Mouse (Mus musculus) A20 (cell line): ENCODE measurements around the gene Lmnb2.

Experiments used
- DNase-seq: peaks from one replicate; pipeline ENCODE4 v3.0.0-alpha.2; 2011; ENCODE audit warnings: low read depth, low spot score

Gene Lmnb2

DNA sequence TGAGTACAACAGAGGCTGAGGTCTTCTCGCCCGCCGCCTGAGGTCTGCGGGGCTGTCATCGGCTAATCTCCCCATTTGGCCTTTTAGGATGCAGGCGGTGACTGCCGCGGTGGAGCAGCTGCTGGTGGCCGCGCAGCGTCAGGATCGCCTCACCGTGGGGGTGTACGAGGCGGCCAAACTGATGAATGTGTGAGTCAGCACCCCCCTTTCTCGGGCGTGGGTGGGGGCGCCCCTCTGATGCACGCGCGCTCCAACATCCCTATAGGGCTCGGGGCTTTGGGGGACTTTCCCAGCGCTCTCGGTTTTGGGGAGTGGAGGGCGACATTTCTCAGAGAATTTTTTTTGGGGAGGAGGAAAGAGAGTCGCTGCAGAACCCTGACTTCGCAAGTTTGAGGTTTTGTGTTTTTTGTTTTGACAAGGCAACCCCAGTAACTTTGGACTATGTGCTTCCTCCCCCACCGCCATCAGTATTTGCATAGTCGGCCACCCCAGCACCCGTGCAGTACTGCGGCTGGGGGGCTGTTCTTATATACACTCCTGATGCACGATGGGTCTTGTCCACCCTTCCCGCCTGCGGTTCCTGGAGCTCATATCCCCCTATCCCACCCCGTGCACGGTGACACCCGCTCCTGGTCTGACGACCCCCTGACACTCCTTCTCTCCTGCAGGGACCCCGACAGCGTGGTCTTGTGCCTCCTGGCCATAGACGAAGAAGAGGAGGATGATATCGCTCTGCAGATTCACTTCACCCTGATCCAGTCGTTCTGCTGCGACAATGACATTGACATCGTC is 12.5 kb upstream of the Lmnb2 start:
- DNase-seq, result peak; percentile 85

DNA sequence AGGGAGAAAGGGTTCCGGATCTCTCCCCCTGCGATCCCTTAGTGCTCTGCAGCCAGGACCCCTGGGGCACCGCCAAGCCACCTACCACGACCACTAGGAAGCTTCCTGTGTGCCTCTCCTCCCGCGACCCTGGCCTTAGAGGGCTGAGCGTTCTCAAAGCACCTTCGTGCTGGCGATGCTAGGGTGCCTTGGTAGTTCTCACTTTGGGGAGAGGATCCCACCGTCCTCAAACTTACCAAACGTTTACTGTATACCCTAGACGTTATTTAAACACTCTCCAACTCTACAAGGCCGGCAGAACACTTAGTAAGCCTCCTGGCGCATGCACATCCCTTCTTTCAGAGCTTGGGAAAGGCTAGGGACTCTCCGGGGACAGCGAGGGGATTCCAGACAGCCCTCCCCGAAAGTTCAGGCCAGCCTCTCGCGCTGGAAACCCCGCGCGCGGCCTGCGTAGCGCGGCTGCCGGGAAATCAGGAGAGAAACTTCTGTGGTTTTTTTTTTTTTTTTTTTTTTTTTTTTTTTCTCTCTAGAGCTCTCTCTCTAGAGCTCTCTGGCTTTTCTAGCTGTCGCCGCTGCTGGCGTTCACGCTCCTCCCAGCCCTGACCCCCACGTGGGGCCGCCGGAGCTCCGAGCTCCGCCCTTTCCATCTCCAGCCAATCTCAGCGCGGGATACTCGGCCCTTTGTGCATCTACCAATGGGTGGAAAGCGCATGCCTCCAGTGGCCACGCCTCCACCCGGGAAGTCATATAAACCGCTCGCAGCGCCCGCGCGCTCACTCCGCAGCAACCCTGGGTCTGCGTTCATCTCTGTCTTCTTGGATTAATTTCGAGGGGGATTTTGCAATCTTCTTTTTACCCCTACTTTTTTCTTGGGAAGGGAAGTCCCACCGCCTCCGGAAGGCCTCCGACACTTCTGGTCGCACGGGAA is 11.5 kb upstream of the Lmnb2 start, which contains the start of gene Gadd45b:
Gadd45b (plus strand) TSS at position 775 of the 928 bp plus-strand sequence.
- DNase-seq, result peak; percentile 99

DNA sequence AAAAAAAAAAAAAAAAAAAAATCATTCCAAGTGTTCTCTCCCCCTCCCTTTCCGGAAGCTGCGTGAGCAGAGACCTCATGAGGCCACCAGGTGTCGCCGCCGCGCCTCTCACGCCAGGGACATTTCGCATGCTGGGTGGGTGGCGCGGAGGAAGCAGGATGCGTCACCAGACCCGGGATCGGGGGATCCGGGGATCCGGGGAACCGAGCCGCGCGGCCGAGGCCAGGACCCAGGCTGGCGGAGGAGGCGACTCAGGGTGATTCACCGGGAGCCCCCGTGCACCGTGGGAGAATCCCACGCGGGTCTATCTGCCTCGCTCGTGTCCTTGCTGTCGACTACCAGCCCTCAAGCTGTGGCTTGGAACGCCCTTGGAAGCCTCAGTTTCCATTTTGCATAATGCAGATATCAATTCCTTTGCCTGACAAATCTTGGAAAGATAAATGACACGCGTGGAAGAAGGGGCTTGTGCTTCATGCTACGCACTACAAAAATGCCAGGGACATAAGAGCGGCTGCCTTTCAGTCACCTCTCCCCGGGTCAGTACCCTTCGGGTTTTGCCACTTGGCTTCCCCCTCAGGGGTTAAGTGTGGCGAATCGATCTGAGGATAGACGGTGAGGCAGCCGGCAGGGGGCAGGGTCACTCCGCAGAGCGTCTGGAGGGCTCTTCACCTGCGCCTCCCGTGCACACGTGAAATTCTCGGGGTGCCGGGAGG is 10.7 kb upstream of the Lmnb2 start:
- peak; percentile 97 for DNase-seq

DNA sequence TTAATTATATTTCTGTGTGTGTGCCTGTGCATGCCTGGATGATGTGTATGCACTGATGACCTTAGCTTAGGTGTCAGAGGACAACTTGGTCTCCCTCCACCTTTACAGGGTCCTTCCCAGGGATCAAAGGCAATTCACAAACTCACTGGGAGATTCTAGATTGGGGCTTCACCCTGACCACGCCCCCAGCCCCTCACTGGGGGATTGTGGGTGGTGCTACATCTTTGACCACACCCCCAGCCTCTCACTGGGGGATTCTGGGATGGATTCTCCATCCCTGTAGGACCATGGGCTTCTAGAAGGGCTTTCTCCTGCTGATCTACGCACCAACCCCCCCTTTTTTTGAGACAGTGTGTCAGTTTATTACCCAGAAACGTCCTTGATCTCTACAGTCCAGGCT is 7.4 kb upstream of the Lmnb2 start:
- DNase-seq, result no peak

DNA sequence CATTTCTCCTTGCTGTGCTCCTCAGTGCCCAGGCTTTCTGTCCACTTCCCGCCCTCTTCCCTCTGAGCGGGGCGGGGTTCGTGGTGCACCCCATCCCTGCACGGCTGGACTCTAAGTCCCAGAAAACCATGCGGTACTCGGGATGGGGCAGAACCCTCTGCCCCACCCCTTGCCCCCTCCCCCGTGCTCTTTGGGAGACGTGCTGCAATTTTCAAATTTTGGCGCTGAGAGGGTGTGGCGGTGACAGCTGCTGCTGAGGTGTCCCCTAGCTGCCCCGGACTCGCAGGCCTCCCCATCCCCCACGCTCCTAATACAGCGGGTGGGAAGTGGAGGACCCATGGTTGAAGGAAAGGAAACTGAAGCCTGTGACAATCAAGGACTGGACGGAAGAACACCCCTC is 3.9 kb upstream of the Lmnb2 start:
- no peak for DNase-seq

DNA sequence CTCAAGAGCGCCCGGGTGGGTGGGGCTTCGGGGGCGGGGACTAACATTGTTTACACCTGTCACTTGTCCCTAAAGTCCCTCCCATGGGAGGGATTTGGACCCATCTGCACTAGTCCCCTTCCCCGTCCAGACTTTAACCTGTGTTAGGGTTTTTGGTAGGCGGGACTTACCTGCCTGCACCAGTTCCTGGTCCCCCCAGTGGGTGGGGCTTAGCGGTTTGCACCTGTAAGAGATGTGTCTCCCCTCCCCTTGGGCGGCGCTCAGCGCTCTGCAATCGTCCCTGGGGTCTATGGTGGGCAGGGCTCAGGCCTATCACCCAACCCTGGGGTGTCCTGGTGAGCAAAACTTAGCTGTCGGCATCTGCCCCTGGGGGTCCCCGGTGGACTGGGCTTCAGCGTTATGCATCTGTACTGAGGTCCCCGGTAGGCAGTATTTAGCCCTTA is 688 bp downstream of the Lmnb2 start:
- peak; percentile 65 for DNase-seq

DNA sequence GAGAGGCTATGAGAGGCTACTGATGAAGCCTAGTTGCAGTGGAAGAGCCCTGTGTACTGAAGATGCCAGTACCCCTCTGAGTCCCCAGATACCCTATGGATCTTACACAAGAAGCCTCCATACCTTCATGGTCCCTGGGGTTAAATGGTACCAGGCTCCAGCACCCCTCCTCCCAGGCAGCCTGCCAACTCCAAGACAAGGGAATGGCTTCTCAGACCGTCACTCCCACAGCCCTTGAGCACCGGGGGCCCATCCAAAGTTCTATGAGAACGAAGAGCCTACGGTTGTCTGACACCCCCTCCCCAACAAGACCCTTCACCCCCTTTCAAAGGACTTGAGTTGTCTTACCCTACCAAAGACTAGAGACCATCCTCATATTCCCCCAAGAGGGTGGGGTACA is 2.3 kb downstream of the Lmnb2 start:
- no peak for DNase-seq

DNA sequence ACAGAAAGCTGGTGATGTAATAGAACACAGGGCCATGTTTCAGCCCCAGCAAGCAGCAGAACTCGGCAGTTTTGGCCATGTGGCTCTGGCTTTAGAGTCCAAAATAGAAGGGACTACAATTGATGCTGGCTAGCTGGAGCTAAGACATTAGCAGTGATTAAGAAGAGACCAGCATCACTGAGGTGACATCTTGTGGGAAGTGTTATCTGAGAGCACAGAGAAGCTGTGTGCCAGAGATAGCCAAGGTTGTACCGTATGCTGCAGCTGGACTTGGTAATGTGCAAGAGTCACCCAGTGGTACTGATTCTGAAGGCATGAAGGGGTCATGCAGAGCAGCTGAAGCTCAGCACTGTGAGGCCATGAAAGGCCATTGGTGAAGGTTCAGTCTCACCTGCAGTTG is 2.8 kb downstream of the Lmnb2 start:
- no peak for DNase-seq

DNA sequence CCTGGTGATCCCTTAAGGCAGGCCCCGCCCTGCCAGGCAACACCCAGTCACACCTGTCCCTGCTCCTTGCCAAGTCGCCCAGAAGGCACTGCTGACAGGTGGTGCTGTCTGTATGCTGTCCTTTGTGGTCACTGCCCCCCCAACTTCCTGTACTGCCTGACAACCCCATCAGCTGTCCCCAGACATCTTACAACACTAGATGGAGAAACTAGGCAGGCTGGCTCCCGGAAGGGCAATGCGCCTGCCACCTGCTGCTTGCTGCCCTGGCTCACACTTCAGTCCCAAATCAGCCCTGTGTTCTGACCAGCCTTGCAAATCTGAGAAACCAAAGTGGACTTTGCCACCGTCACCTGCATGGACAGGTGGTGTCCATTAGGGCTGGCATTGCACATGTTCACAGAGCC is 3.8 kb downstream of the Lmnb2 start:
- DNase-seq, result no peak

DNA sequence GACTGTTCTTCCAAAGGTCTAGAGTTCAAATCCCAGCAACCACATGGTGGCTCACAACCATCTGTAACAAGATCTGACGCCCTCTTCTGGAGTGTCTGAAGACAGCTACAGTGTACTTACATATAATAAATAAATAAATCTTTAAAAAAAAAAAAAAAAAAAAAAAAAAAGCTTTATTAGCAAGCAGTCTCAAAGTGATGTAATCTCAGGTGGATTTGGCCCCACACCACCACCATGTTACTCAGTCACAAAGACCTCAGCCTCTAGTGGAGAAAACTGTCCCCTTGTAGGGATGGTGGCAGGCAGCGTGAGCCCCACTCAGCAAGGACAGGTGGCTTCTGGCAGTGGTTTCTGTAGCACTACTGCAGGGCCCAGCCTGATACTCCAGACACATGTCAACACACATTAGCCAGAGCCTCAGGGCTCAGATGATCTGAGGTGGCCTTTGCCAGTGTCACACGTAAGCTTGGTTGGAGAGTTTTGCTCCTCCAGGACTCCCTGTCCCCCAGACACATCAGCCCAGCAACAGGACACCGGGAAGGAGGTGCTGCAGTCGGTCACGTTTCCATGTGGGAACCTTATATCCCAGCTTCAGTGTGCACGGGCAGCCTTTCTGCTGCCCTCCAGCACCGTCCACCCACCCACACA is 4.6 kb downstream of the Lmnb2 start:
- DNase-seq, result no peak

DNA sequence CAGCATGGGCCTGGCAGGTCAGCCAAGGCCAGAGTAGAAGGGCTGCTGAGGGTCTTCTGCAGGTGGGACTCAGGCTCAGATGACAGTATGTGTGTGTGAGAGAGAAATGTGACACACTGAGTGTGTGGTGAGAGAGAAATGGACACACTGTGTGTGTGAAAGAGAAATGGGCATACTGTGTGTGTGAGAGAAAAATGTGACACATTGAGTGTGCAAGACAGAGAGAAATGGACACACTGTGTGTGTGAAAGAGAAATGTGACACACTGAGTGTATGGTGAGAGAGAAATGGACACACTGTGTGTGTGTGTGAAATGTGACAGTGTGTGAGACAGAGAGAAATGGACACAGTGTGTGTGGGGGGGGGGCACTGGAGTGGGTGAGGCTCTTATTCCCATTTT is 6.2 kb downstream of the Lmnb2 start:
- no peak for DNase-seq

DNA sequence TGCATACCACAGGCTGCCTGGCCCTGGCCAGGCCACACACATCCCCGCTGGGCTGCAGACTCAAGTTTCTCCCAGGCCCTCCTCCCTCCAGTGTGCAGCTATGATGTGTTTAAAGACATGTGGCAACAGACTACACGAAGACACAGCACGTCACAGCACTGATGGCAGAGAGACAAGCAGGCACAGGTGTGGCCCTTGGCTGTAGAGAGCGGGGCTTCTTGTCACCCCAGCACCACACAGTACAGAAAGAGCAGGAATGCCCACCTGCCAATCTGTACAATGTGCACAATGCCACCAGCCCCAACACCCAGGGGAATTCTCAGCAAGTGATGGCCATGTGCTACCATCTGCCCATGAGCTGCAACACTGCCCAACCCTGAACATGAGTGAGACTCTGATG is 6.7 kb downstream of the Lmnb2 start:
- DNase-seq, result no peak

DNA sequence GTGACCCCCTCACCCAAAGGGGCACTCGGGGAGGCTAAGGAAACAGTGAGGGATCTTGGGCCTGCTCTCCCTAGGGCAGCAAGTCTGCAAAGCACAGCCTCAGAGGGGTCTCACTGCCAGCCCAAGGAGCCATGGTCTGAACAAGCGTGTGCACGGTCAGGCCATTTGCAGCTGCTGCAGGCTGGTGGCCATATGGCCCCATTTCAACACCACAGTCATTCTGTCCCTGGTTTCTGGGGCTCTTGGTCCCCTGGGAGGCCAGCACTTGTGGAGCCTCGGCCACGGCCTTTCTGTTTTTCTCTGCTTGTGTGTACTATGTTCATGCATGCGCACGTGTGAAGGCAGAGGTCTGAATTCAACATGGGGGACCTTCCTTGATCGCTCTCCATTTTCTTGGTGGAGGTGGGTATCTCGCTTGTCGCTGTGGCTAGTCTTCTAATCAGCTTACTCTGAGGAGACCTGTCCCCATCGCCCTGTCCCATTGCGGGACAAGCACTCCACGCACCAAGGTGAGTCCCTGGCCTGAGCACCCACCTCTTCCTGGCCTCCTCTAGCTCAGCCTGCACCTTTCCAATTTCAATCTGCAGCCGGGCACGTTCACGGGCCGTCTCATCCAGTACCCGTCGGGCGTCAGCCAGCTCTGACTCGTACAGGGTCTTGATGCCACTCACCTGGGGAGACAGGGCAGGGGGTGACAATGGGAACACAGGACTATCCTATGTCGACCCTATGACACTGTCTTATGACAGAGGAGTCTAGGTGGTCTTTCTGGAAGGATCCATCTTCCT is 8.5 kb downstream of the Lmnb2 start:
- DNase-seq, result no peak

DNA sequence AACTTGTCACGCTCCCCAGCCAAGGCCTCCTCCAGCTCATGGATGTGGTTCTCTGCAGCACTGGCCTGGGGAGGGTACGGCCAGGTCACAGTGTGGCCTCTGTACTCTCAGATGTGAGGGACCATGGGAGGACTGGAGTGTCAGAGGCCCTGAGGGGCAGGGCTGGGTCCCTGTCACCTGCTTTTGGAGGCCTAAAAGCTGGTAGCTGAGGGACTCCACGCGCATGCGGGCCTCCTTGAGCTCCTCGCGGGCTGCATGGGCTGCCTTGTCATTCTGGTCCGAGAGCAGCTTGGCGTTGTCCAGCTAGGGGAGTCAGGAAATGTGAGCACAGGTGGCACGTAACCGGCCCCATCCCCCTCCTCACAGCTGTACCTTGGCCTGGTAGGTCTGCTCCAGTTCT is 13.3 kb downstream of the Lmnb2 start:
- DNase-seq, result no peak

DNA sequence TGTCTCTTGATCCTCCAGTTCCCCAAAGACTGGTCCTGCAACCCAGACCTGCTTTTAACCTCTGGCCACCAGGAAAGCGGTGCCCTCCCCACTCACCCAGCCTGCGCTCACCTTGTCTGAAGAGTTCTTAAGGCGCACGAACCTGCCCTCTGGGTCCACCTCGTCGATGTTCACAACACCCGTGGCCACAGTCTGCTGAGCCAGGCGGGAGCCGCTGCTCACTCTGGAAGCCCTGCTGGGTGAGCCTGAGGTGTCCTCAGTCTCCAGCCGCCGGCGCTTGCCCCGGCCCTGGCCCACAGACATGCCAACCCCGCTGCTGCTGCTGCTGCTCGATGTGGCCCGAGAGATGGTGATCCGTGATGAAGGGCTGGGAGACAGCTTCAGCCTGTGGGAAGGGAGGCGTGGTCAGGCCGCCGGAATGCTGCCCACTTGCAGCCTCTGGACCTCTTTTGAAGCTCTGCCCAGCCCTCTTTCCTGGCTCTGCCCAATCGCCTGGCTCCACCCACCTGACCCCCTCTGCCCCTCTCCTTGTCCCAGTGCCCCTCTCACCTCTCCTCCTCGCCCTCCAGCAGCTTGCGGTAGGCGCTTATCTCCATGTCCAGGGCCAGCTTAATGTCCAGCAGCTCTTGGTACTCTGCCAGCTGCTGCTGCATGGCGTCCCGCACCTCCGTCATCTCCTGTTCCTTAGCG is 13.9 kb downstream of the Lmnb2 start:
- no peak for DNase-seq

DNA sequence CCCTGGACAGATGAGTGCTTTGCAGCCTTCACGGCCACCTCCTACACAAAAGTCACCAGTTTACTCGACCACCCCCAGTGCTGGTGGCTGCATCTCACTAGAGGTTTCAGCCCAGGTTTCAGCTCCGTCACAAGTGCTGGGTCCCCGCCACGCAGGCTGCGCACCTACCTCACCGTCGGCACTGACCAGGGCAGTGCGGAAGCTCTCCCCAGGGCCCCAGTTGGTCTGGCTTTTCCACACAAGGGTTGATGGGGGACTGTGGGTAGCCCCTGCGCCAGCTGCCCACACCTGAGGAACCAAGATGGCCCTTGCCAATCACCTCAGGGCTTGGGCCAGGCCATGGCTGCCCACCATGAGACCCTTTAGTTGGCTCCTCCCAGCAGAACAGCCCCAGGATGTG is 14.8 kb downstream of the Lmnb2 start:
- DNase-seq, result no peak

DNA sequence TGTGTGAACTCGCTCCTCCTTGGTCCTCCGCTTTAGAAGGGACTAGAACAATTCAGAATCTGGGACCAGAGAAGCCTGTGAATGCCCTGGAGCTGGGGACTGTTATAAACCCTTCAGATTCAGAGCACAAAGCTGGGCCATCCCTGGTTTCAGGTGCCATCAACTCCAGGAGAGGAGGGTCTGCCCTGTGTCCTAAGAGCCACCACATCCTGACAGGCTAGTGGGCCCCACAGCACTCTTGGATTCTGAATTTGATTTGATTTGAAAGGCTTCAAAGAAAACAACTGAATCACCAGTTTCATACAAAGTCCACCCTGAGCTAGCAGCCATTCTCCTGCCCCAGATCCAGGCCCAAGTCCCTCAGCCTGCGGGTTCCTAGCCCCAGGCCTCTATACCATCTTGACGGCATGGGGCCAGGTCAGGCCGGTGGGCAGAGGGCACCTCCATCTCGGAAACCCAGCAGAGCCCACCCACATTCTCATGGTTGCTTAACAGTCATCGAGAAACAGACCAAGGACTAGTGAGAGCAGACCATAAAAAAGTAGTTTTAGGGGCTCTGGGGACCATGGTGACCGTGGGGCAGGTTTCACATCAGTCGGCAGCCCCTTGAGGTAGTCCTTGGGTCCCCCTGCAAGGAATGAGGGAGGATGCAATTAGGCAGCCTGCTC is 15.6 kb downstream of the Lmnb2 start:
- no peak for DNase-seq

DNA sequence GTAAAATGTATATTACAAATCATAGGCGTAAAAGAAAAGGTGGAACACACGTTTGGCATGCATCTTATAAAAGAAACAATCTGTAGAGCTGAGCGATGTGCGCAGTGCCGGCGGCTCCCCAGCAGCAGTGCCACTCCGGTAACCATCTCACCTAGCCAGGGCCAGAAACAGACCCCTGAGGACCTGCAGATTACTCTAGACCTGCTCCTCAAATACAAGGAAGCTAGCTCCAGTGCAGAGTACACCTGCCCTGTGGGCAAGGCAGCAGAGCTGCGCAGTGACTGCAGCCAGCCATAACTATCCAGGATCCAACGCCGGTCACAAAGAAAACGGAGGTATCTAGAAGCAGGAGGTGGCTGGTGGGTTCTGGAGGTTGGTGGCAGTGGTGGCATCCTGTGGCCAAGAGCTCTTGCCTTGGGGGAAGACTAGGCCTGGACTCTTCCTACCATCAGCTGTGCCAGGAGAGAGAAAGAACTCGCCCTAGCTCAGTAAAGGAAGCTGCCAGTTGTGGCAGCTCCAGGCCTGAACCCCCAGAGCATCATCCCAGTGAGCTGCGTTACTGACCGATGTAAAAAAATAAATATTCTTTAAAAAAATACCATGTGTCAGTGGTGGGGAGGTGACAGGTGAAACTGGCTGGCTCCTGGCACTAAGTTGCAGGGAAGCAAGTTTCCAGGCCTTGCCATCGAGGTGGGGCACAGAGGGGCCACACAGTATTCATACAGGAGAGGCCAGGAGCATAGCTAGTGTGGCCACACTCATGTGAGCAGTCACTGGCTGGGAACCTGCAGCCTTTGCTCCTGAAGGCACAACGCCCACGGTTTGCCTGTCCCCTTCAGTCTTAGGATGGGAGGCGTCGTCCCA is 16.4 kb downstream of the Lmnb2 start:
- DNase-seq, result no peak
